Mouse (Mus musculus) thymus, adult 18-20 months (tissue): ENCODE data around the gene Mtrex.

Experiments
- DNase-seq, 2 experiments: peaks; one replicate each; pipeline ENCODE4 v3.0.0; 2022; ENCODE audit warnings: mixed read lengths in 2 of 2

Gene Mtrex

GRCm38 (mm10) chr13:112867381-112867780, 59.8 kb downstream of the Mtrex start:
- no peak for DNase-seq

GRCm38 (mm10) chr13:112866782-112867181, 60.4 kb downstream of the Mtrex start:
- no peak for DNase-seq

DNA sequence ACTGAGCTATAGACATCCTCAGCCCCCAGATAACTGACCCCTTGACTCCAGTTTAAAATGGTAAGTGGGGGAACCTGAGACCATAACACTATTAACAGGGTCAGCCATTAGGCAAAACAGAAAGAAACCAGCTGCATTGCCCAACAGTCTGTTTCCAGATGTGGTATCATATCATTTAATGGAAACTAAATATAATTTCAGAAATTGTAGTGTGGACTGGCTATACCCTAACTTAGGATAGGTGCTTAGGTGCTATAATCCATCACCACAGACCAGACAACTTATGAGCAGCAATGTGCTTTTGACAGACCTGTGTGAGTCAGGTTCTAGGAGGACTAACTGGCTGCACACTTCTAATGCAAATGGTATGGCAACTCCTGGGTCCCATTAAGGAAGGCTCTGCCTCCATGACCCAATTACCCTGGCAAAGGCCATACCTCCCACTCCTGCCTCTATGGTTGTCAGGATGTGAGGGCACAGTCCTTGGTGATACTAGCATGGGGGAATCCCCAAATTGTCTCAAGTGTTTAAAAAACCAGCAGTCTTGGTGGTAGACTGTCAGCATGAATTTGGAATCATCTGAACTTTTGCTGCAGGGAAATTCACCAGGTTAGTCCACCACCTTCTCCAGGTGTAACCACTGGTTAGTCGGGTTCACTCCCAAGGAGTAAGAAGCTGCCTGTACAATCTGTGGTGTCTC, 64.1 kb downstream of the Mtrex start:
- DNase-seq, result no peak

DNA sequence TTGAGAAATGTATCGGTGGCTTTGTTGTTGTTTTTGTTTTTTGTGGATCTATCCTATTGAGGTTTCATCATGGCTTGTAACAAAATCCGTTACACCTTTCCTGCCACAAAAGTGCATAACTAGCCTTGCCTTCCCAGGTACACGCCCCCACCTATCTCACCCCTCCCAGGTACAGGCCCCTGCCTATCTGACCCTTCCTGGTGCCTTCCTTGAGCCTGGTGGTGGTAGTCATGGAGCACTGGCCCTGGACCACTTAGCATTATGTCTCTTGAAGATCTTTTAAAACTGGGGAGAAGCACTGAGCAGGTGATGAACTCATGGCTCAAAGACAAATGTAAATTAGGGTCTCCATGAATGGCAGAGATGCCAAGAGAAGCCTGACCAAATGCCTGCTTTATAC, 64.9 kb downstream of the Mtrex start:
- no peak for DNase-seq

GRCm38 (mm10) chr13:112861825-112862306, 65.3 kb downstream of the Mtrex start:
- no peak for DNase-seq

DNA sequence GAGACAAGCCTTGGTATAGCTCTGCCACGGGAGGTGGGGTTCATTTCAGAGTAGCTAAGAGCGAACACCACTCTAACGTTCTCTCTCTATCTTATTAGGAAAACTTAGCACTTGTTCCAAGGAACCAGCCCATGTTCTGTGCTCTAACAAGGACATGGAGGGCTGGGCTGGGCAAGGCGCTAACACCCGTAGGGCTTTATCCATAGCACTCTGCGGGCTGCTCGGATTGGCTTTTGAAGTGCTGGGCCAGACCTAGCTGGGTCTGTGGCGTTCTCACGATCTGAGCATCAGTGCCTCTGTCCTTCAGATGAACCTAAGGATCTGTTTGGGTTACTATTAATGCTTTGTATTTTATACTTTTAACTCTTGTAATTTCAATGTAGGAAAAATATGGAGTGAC, 66.3 kb downstream of the Mtrex start:
- no peak for DNase-seq

GRCm38 (mm10) chr13:112860370-112860769, 66.8 kb downstream of the Mtrex start:
- DNase-seq, result no peak

DNA sequence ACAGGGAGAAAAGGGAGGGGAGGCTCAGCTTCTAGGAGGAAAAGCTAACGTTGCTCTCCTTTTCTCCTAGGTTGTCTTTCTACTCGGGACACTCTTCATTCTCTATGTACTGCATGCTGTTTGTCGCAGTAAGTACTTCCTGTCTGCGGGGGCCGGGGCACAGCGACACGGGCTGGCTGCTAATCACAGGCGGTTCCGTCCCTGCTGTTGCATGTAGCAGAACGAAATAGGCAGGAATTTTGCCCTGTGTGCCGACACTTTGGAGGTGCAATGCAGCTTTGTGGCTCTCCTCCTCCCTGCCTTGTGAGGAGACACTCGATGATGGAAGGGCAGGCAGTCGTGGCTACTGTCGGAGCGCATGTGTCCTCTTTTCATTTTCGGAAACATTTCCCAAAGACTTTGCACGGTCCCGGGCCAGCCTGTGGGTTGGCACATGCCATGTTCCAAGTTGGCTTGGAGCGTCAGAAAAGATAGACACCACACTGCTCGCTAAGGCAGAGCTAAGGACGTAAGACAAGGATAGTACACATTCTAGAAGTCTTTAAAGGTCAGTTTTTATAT, 67.5 kb downstream of the Mtrex start:
- DNase-seq, result no peak

GRCm38 (mm10) chr13:112857921-112858320, 69.3 kb downstream of the Mtrex start:
- DNase-seq, result no peak

- DNase-seq, result no peak
Observed at GRCm38 (mm10) chr13:112854402-112854801, 72.8 kb downstream of the Mtrex start.

- no peak for DNase-seq
Observed at GRCm38 (mm10) chr13:112853710-112854316, 73.4 kb downstream of the Mtrex start.

DNA sequence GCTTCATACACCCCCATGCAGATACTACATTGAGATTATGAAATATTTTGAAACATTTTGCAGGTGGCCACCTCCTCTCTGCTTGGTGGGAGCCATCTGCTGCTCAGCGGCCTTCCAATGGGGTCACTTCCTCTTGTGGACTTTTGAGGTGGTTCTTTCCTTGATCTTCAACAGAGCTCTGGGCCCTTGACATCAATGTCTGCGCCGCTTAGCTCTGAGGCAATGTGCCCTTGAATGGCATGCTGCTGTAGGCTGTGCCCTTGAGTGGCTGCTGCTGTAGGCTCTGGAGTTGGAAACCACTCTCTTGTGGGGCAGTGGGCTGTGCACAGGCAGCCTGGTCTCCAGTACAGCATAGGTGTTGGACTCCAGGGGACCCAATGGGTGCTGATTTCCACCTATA, 81.3 kb downstream of the Mtrex start:
- no peak for DNase-seq

- DNase-seq, result no peak
Observed at GRCm38 (mm10) chr13:112840241-112841087, 86.7 kb downstream of the Mtrex start.

- DNase-seq, result no peak
Observed at GRCm38 (mm10) chr13:112838562-112839232, 88.5 kb downstream of the Mtrex start.

- no peak for DNase-seq
Observed at GRCm38 (mm10) chr13:112837621-112838155, 89.5 kb downstream of the Mtrex start.

- no peak for DNase-seq
Observed at GRCm38 (mm10) chr13:112836951-112837350, 90.2 kb downstream of the Mtrex start.

DNA sequence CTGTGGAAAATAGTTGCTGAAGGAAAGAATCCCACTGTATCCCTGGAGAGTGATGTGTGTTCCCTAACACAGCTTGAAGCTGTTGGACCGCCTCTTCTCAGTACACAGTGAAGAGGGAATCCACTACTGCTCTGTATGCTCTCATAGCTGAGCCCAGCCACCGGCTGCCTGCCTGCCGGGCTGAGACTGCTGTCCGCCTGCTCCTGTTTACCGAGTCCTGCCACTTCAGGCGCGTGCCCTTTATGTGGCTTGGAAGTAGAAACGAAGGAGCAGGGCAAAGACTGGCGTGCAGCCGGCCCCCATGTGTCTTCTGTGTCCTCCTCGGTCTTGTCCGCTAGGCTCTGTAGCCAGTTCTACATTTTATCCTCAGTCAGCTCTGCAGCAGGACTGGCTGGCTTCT, 92.1 kb downstream of the Mtrex start:
- no peak for DNase-seq

GRCm38 (mm10) chr13:112833895-112834263, 93.3 kb downstream of the Mtrex start:
- DNase-seq, result no peak

DNA sequence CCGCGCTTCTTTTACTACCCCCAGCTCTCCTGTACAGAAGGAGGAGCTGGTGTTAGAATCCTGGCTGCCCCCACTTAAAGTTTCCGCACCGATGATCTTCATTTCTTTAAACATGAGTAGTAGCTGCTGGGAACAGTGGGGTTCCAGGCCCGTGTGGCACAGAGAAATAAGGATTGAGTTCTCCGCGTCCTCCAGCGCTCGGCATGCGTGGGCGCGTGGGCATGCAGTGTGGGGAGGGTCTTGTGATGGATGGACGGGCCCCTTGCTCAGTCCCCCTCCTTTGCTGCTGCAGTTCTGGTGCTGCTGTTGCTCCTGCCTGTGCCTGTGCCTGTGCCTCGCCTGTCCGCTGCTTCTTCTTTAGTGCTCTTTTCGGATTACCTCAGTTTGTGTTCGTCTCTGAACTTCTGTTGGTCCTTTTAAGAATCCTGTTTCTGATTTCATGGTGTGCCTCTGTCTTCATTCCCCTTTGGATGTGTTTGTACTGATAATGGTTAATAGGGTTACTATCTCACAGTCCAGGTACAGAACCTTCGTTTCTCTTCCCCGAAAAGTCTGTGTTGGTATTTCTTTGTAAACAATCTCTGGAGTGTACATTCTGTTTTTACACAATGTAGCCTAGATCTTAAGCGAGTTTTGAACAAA, 93.8 kb downstream of the Mtrex start:
- DNase-seq, result no peak

- no peak for DNase-seq
Observed at GRCm38 (mm10) chr13:112832589-112832988, 94.6 kb downstream of the Mtrex start.

DNA sequence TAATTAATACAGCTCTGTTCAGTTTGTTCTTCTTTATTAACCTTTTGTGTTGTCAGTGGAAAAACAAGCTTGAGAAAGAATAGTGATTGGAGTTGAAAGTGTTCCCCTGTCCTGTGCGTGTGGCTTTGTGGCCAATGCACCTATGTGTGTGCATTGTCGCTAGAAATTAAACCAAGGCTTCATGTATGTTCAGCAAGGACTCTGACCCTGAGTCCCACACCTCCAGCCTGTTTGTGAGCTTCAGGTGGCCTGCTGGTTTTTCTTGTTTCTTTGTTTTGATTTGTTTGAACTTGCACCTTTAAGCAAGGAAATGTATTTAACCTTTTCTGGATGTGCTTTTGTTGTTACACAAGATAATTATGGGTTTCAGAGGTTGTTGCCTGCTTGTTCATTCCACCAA, 97.6 kb downstream of the Mtrex start:
- DNase-seq, result no peak

DNA sequence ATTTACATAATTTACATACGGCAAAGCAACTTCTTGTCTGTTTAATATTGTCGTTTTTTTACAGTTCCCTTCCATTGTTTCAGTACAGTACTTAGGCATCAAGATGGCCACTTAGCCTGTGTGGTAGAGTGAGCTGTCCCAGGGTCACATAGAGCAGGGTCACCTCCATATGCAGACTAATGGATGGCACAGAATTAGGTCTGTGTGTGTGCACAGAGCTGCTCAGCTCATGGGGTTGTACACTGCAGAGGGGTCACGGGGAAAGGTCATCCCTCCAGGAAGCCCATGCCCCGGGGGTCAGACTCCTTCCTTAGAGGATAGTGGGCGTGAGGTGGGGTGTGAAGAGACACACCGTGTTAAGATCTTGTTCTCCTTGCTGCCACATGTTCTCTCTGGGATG, 101.7 kb downstream of the Mtrex start:
- no peak for DNase-seq
